Mouse (Mus musculus): ENCODE measurements around the gene Krt39.

Krt39 gene

DNA sequence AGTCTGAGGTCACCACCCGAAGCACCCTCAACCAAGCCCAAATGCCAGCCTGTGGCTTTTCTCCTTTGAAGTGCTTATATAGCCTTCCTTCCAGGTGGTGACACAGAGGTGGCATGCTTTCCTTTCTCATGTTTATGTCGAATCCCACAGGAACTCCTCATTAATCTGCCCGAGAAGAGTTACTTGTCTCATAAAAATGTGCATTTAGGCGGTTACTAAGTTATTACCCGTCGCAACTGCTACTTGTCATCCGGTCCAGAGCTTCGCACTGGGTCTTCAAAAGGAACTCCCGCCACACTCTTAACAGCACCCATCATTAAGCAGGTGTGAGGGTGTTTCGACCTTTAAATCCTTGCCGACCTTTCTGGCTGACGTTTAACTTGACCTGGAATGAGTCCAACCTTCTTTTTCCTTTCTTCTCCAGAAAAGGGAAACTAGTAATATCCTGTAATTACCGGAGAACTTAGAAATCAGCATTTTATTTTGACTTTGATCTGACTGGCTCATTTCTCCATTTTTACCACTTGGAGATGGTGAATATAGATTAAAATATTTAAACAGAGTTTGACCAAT lies at the start of gene Krt39:
Krt39 (minus strand) TSS at position 51 of the 573 bp plus-strand sequence.
- DNase-seq (ENCODE audit: low spot score in 2 of 2), result no peak

DNA sequence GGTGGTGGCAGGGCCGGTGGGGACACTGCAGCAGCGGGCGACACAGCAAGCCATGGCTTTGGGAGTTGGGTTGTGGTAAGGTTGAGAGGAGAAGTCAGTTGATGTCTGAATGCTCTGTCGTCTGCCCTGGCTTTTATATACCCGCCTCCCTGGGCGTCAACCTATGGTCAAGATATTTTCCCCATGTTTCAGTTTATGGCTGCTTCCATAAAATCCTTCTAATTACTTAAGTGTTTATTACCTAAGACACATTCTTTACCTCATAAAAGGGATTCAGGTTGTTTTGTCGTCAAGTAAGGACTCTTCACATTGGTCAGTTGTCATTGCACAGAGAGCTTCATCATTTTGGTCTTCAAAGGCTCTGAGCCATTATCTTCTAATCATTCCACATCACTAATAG lies 45.4 kb upstream of the Krt39 start, which contains the start of gene Krtap3-1:
Krtap3-1 (minus strand) TSS at position 101 of the 400 bp plus-strand sequence.
- no peak for DNase-seq (ENCODE audit: low spot score in 2 of 2)

DNA sequence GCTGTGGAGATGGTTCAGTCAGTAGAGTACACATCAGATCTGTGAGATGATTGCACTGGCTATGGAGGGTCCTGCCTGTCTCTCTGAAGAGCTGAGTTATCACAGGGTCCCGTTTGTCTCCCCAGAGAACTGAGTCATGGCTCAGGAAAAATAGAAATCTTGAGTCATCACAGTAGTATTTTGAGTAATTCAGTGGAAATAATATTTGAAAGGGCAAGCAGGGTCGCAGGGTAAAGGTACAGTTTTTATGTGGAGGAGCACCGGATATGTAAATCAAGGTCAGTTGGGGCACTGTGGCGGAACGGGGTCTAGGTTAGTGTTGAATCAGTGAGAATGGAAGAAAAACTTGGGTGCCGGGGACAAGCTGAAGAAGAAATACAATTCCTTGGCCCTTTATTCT lies 41.4 kb upstream of the Krt39 start:
- no peak for DNase-seq (ENCODE audit: low spot score in 2 of 2)

DNA sequence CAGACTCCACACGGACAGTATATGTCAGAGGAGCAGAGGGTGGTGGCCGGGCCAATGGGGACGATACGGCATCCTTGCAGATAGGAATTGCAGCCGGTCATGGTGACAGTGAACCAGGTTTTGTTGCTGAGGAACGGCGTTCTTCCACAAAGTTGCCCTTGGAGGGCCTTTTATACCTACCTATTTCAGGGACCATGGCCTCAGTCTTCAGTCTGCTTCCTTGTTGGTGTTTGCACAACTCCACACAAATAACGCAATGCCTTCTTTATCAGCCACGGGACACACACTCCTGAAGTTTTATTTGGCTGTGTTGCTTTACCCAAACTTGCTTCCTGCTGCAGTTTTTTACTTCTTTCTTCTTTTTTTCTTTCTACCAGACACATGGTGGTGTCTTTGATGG lies 38.2 kb upstream of the Krt39 start, which contains the start of gene Gm11939:
Gm11939 (minus strand) TSS at position 101 of the 400 bp plus-strand sequence.
- no peak for DNase-seq (ENCODE audit: low spot score in 2 of 2)

DNA sequence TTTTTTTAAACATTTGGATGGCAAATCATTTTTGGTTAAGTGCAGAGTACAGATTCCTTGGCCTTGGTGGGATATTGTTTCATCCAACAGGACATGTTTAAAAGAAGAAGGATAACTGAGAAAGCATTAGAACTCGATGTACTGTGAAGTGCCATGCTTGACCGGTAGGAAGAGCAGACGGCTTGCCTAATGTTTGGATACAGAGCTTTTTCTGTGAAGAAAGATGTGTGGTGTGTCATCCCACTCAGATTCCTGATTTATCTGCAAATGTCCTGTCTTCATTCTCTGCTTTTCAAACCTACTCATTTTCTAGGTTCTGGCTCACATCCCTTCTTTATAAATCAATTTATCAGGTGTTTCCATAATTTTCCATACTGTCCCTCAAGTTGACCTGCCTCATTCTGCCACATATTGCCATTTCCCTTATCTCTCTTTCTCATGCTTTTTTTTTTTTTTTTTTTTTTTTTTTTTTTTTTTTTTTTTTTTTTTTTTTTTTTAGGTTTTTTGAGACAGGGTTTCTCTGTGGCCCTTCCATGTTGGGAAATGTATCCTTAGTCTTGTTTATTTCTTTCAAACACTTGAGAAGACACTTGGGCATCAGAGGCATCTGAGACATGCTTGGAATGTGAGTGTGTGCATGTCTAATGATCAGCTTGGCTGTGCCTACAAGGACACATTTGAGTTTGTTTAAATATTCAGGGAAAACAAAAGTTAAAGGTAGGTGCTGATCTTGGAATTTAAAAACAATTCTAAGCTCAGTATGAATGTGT lies 37.0 kb upstream of the Krt39 start:
- no peak for DNase-seq (ENCODE audit: low spot score in 2 of 2)

DNA sequence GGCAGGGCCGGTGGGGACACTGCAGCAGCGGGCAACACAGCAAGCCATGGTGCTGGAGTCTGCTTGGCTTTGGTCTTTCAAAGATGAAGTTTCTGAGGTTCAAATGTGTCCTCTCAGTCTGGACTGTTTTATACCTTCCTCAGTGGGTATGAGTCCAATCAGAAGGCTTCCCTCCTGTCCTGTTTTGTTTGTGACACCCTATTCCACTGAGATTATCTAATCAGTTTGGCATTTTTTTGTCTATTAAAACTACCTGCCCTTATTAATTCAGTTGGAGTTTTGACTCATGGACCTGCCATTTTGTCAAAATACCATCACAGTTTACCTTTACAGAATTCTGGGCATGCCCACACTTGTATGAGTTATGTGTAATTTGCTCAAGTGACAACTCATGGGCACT lies 35.6 kb upstream of the Krt39 start, which contains the start of gene Krtap3-2:
Krtap3-2 (minus strand) TSS at position 101 of the 400 bp plus-strand sequence.
- no peak for DNase-seq (ENCODE audit: low spot score in 2 of 2)

DNA sequence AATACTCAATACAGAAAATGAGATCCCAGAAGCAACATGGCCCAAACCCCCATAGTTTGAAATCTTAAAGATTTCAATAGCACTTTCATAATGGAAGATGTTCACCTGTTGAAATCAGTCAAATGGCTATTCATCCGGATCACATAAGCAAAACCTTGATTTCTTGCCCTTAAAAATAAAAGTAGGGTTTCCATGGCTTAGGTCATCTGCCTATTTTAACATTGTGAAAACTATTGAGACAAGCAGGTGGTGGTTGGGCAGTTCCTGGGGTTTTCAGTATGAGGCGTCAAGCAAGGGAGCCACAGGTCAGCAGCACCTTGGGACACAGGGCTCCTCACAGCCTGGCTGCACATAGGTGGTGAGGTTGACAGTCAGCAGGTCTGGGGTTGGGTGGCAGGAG lies 35.1 kb upstream of the Krt39 start:
- DNase-seq (ENCODE audit: low spot score in 2 of 2), result no peak

DNA sequence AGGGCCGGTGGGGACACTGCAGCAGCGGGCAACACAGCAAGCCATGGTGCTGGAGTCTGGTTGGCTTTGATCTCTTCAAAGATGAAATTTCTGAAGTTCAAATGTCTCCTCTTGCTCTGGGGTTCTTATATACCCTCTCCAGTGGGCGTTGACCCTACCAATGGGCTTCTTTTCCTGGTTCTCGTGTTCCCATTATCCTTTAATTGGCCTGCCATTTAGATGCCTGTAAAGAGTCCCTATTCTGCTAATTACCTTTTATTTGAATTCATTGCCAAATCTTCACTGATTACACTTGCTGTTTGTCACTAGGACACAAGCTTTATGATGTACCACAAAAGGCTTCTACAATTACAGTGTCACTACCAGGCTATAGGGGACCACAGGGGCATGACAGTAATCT lies 29.6 kb upstream of the Krt39 start, which contains the start of gene Krtap3-3:
Krtap3-3 (minus strand) TSS at position 101 of the 400 bp plus-strand sequence.
- no peak for DNase-seq (ENCODE audit: low spot score in 2 of 2)

DNA sequence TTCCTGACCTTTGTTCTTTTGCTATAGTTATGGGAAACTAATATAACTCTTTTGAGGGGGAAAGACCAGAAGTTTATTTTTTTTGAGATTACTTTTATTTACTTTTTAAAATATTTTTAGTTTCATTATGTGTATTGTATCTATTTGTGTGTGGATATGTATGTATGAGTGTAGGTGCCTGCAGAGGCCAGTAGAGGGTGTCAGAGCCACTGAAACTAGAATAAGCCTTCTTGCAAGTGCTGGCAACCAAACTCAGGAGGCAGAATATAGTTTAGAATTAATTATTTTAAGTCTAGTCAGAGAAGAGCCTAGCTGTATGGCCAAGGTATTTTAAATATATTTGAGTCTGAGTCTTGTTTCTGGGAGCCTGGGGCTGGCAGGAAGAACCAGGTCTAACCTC lies 26.8 kb upstream of the Krt39 start:
- no peak for DNase-seq (ENCODE audit: low spot score in 2 of 2)

DNA sequence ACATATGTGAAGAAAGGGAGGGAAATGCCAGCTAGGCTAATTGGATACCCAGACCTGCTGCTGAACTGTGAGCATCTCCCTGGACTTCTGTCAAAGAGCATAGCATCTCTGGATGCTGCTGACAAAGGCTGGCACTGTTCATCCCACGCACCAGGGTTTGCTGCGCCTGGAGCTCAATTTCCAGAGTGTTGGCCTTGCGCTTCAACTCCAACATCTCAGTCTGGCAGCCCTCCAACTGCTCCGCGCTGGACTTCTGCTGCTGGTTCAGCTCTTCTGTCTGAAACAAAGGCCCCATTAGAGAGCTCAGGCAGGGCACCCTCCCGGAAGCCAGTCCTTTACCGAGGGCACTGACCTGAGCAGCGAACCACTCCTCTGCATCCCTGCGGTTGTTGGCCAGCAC lies 18.6 kb upstream of the Krt39 start:
- DNase-seq (ENCODE audit: low spot score in 2 of 2), result peak; percentile 37 to 38

DNA sequence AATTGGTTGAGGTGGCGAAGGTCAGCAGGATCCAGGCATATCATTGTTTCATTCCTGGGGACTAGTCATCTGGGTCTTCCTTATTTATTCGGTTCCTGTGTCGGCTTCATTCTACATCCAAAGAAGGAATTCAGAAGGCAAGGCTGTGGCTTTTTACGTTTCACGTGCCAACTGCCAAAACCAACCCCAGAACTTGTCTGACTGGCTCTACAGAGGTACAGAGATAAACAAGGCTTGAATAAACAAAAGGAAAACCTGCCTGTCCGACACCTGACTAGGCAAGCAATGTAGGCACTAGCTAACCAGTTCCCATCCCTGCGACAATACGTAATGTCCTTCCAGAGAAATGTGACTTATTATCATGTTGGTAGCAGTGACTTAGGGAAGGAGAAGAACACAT lies 7.0 kb downstream of the Krt39 start:
- no peak for DNase-seq (ENCODE audit: low spot score in 2 of 2)

DNA sequence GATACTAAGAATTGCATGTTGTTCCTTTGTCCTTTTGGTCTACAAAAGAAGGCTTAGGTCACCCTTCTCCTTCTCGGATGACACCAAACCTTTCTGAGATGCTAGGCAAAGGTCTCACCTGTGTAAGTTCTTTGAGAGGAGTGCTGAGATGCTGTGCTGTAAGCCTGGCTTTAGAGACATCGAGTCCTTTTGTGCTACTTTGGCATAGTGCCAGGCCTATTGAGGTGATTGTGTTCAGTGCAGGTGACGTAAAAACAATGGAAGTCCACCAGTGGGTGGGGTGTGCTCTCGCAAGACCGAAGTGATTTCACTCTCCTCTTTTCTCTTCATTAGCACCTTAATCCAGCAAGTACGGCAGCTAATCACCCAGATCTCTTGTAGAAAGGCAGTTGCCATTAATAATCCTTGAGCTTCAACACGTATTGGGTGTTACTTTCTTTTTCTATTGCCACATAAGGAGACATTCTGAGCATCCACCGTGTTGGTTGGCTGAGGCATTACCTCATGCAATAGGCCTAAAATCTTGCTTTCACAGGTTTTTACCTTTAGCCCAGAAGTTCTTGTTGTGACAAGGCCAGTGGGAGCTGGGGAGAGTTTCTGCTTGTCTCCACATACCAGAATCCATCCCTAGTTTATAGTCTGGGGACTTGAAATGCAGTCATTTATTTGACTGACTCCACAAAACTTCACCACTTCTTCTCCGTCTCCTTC lies 20.9 kb downstream of the Krt39 start:
- no peak for DNase-seq (ENCODE audit: low spot score in 2 of 2)

DNA sequence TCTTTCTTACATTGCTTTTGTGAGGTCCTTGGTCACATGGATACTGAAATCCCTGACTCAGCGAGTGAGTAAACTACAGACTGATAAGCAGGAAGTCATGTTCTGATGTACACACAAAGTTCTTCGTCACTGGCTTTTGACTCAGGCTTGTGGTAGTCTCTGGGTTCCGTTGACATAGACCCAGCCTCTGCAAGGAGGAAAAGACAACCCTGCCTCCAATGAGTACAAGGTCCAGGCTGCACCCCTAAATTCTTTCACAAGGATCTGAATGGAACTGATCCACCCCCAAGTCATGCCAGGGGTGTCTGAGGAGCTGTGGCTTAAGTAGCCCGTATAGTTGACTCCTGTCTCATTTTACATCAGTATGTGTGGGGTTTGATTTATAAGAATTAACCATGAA lies 24.7 kb downstream of the Krt39 start:
- DNase-seq (ENCODE audit: low spot score in 2 of 2), result no peak

DNA sequence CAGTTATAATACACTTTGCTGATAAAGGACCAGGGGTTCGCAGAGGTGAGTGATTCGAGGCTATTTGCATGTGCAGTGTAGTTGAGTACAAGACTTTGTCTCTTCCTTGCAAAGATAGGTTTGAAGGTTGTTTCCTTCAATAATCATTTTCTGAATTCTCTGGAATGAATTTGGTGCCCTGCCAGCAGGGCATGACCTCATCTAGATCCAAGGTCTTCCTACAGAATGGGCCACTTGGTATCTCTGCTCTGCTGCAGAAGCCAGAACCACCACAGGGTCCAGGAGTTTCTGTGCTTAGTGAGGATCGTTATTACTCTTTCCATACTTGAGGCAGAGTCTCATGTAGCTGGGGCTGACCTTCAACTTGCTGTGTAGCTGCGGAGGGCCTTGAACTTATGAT lies 26.4 kb downstream of the Krt39 start:
- DNase-seq (ENCODE audit: low spot score in 2 of 2), result no peak

DNA sequence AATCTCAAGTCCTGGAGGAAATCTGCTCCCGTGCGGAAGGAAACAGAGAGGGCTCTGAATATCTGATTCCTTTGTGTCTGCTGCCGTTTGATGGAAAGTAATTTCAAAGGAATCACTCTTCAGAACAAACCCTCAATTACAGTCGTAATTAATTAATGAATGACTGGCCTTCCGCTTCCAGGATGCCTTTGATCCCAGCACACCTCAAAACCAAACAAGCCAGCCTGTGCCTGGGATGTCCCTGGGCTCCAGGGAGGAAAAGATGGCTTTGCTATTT lies 27.6 kb downstream of the Krt39 start:
- DNase-seq (ENCODE audit: low spot score in 2 of 2), result no peak

DNA sequence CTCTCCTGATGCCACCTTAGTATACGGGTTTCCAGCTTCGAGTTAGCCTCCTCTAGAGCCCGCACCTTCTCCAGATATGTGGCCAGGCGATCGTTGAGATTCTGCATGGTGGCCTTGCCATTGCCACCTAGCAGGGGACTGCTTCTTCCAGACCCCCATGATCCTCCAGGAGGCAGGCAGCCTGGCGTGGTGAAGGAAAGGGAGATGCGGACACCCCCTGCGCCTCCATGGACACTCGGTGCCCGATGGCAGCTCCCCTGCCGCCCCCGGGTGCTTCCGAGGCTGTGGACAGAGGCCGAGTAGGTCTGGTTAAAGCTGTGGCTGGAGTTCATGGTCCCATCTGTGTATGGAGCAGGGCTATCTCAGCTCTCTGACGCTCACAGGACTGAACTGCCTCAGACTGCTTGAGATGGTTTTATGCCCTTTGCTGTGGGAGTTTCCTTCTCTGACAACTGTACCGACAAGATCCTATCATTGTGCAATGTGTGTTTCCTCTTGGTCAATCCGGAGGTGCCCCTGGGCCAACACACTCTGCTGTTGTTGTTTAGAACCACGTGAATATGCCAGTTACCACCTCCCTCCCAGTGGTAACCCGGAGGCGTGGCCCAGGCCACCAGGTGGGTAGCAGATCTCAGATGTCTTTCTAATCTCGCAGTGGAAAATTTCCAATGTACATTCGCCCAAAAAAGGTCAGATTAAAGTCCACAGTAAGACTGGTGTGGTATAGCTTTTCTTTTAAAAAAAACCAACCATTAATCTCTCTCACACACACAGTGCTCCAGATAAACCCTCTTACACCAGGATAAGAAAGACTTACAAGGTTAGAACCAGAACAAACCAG lies 28.2 kb downstream of the Krt39 start, which contains the start of gene Krt23:
Krt23 (minus strand) TSS at position 405 of the 841 bp plus-strand sequence.
- no peak for DNase-seq (ENCODE audit: low spot score in 2 of 2)

DNA sequence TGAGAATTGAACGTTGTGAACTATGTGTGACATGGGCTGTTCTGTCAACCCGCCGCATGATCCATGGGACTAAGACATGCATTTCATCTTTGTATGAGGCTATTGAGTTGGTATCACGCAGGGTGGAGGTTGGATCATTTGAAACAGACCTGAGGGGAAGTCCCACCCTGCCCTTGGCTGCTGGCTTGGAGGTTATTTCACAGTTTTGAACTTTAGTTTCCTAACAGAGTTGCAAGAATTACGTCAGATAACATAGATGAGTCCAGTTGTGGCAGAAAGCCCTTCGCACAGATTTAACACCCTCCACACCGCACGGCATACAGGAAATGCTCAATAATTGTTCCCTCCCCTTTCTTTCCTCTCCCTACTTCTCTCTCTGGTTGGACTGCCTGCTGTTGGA lies 30.1 kb downstream of the Krt39 start:
- no peak for DNase-seq (ENCODE audit: low spot score in 2 of 2)

DNA sequence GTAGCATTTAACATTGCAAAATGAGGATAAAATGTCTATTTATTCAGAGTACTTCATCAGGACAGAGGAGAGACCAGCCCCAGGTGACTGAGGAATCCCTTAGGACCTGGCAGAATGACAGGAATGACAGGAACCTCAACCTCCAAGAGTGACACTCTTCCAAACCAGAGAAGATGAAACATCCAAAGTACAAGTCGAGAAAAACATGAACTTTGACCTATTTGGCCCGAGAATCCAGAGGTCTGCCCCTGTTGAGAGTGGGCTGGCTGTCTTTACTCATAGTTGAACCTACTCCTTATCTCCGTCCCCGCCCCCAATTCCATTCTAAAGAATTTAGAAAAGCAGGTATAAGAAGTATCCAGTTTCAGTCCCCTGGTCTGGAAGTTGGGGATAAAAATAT lies 30.5 kb downstream of the Krt39 start:
- DNase-seq (ENCODE audit: low spot score in 2 of 2), result no peak

DNA sequence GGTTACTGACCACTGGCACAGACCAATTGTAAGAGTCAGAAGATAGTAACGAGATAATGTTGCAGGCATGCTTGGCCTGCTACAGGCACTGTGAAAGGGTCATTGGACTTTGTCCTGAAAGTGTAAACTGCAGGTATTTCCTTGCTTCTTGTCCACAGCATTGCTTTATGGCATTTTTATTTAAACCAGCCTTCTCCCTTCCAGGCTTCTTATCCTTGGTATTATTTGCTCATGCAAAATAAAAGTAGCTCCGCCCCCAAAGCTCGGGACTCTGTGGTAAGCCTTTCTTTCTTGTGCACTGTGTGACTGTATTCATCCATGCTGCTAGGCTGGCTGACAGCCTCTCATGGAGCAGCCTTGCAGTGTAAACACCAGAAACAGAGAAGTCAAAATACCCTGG lies 31.9 kb downstream of the Krt39 start:
- no peak for DNase-seq (ENCODE audit: low spot score in 2 of 2)

DNA sequence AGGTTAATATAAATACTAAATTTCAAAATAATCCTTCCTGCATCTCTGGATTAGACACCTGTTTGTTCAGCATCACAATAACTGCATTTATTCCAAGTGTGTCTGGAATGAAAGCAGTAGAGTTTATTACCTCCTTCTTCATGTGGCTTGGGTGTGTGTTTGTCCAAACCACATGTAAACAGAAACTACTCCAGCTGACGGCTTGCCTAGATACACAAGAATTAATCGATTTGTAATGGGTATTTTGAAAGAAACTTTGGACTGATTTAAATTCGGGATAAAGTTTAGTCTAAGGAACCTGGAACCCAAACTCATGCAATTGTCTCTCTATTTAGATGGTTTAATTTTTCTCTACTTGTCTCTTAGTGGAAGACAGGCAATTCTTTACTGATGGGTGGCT lies 46.2 kb downstream of the Krt39 start:
- DNase-seq (ENCODE audit: low spot score in 2 of 2), result no peak

DNA sequence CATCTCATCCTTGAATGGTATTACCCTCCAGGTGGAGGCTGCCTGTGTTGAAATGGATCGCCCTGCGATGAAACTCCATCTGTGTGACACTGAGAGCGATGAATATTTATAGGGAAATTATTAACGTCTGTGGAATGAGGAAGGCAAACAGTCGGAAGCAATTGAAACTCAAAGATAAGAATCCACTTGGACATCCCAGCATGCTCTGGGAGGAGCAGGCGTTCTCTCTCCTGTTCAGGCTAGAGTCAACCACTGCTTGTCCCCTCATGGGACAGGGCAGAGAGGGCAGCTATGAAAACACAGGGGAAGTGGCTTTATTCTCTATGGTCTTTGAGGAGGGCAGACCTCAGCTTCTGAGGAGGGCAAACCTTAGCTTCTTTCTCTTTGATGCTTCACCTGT lies 47.7 kb downstream of the Krt39 start:
- DNase-seq (ENCODE audit: low spot score in 2 of 2), result no peak

DNA sequence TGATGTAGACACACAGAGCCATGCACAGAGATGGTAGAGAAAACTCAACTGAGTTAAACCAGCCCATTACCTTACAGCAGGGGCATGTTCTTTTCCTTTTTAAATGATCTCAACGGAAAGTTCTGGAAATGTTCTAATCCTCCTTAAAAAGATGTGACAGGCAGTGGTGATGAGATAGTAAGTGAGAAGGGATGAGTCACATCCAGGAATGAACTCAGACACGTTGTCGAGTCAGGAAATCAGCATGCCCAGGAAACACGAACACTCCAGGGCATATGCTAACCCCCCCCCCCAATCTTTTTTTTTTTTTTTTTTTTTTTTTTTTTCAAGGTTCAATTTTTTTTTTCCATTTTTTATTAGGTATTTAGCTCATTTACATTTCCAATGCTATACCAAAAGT lies 48.7 kb downstream of the Krt39 start:
- DNase-seq (ENCODE audit: low spot score in 2 of 2), result no peak

Measured in right cerebral cortex, adult 2 months (tissue).